Mouse (Mus musculus): ENCODE results near the gene Olfr355.

The Olfr355 gene

DNA sequence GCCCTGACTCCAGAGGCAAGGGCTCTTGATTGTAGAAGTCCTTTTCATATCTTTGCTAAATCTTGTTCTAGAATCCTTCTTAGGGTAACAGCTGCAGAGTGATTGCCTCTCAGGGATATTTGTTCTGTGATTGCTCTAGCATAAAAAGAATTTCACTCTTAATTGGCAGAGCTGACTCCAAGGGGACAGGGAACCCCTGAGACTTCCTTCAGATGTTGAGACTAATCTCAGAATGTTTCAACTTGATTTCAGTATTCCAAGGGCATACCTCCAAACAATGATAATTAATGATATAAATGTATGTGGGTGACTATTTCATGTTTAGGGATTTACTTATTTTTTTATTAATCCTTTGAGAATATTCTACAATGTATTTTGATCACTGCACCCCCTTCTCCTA lies at the start of gene Olfr355:
Gene Olfr355 (minus strand): TSS at position 101 of the 400 bp plus-strand sequence.
- DNase-seq (ENCODE audit: low spot score), result no peak

DNA sequence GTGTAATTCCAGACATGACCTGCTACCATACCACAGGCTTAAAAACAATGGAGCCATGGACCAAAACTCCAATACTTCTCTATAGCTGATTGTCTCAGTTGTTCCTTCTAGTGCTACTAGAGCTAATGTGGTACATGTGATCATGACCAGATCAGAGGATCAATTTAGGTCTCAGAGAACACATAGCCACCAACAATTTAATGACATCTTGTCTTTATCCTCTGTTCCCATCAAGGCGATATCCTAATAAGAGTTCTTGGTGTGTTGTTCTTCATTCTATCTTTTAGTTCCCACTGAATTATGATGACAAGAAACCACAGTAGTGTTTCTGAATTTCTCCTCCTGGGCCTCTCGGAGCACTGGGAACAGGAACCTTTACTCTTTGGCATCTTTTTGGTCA lies 8.1 kb upstream of the Olfr355 start, which contains the start of gene Olfr356:
Gene Olfr356 (plus strand): TSS at position 301 of the 400 bp plus-strand sequence.
- no peak for DNase-seq (ENCODE audit: low spot score)

DNA sequence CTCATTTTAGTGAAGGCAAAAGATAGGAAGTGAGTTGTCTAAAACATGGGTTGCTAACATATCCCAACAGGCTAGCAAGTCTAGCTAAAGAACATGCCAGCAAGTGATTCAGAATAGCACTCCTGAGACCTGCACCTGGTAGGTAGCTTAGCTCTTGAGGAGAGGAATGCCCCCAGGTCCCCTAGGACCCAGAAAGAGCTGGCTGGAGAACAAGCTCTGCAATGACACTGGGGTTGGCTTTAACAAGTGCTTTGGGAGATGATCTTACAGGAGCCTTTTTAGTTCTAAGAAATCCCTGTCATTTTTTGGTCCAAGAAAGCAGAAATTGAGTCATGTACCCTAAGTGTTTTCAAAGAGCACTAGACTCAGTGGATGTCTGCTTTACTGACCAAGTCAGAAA lies 23.3 kb downstream of the Olfr355 start, which contains the start of gene Olfr354:
Gene Olfr354 (plus strand): TSS at position 301 of the 400 bp plus-strand sequence.
- no peak for DNase-seq (ENCODE audit: low spot score)

DNA sequence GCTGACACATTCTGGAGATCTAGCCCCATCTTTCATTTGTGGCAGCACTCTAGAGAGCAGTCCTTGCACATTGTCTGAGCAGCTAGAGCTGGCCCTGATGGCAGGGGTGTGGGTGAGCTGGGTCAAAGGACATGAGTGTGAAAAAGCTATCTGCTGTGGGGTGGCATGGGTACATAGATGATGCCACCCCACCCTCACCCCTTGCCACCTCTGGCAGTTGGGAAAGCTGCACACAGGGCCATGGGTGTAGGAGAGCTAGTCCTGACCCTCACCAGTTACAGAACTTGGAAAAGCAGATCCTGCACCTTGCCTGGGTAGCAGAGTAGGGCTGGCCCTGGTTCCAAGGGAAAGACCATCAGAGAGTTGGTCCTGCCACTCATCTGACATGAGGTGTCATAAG lies 31.6 kb downstream of the Olfr355 start:
- no peak for DNase-seq (ENCODE audit: low spot score)

DNA sequence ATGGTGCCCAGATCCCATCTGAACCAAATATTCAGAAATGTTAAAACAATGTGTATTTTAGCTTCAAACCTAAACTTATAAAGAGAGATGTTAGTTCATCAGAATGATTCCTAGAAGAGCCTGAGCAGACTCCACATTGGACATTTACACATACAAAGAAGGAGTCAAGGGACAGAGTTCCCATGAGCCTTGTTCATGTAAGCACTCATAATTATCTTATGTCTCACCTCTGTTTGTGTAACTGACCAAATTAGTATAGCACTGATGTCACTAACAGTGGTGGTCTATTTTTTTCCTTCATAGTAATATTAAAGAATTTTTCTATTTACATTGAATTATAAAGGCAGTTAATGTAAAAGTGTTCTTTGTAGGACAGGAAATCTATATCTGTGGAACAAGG lies 35.9 kb downstream of the Olfr355 start, which contains the start of gene Olfr353:
Gene Olfr353 (minus strand): TSS at position 101 of the 400 bp plus-strand sequence.
- DNase-seq (ENCODE audit: low spot score), result no peak

All from testis, postnatal 10 days (tissue).